Mouse (Mus musculus): ENCODE data around the gene Eda. TPM values are rescaled to one million over a fixed set of nuclear protein-coding genes. Genes with fewer than 3 reads are reported as not detected.

Eda gene
- total RNA-seq, 1 experiment, result 2.5 TPM

- H3K9ac ChIP-seq (ENCODE audit: insufficient read depth, low read depth, low read length, poor library complexity, severe bottlenecking), result no peak overlapping the region
- H3K36me3 ChIP-seq (ENCODE audit: control insufficient read depth, insufficient read depth, low read length, poor library complexity, severe bottlenecking), result no peaks in the 10 kb centered on the region
- no peak overlapping the region for H3K27ac ChIP-seq (ENCODE audit: insufficient read depth, low read depth, low read length, poor library complexity, severe bottlenecking)
- DNase-seq (ENCODE audit: low read depth, low spot score), result no peak
- no peak overlapping the region for H3K4me3 ChIP-seq (ENCODE audit: insufficient read depth in 1 of 2, low read depth in 1 of 2, low read length in 2 of 2, poor library complexity in 1 of 2, severe bottlenecking in 1 of 2)
- in situ Hi-C loops (cut with MboI; ENCODE audit: low sequenced_read_pairs in 2 of 2, unreplicated experiment in 2 of 2), result no loop called here
- TF ChIP-seq HCFC1 (IDR thresholded peaks at IDR 0.05; ENCODE audit: borderline replicate concordance, insufficient read depth, low read length) (no peak), CHD2 (IDR thresholded peaks at IDR 0.05; ENCODE audit: low read depth, low read length) (no peak), ZC3H11A (IDR thresholded peaks at IDR 0.05; ENCODE audit: borderline replicate concordance, low read depth, low read length) (no peak), MAFK (IDR thresholded peaks at IDR 0.05; ENCODE audit: insufficient read depth, low read depth, low read length) (no peak), ZNF384 (IDR thresholded peaks at IDR 0.05; ENCODE audit: low read depth, low read length) (no peak)
- H3K4me1 ChIP-seq (ENCODE audit: control insufficient read depth in 2 of 2, insufficient read depth in 2 of 2, low read length in 2 of 2, poor library complexity in 1 of 2), result no peaks in the 10 kb centered on the region
- no peaks in the 10 kb centered on the region for H3K9me3 ChIP-seq (ENCODE audit: control insufficient read depth, insufficient read depth, low read depth, low read length)
These were observed 418.9 kb downstream of the Eda start for GRCm38 (mm10) chrX:100394223-100394861.

- no peaks in the 10 kb centered on the region for H3K36me3 ChIP-seq (ENCODE audit: control insufficient read depth, insufficient read depth, low read length, poor library complexity, severe bottlenecking)
- no peak overlapping the region for H3K9ac ChIP-seq (ENCODE audit: insufficient read depth, low read depth, low read length, poor library complexity, severe bottlenecking)
- in situ Hi-C loops (cut with MboI; ENCODE audit: low sequenced_read_pairs in 2 of 2, unreplicated experiment in 2 of 2), result no loop called here
- DNase-seq (ENCODE audit: low read depth, low spot score), result no peak
- no peak overlapping the region for H3K4me3 ChIP-seq (ENCODE audit: insufficient read depth in 1 of 2, low read depth in 1 of 2, low read length in 2 of 2, poor library complexity in 1 of 2, severe bottlenecking in 1 of 2)
- no peaks in the 10 kb centered on the region for H3K4me1 ChIP-seq (ENCODE audit: control insufficient read depth in 2 of 2, insufficient read depth in 2 of 2, low read length in 2 of 2, poor library complexity in 1 of 2)
- TF ChIP-seq CHD2 (IDR thresholded peaks at IDR 0.05; ENCODE audit: low read depth, low read length) (no peak), ZC3H11A (IDR thresholded peaks at IDR 0.05; ENCODE audit: borderline replicate concordance, low read depth, low read length) (no peak), MAFK (IDR thresholded peaks at IDR 0.05; ENCODE audit: insufficient read depth, low read depth, low read length) (no peak)
- no peaks in the 10 kb centered on the region for H3K9me3 ChIP-seq (ENCODE audit: control insufficient read depth, insufficient read depth, low read depth, low read length)
- no peak overlapping the region for H3K27ac ChIP-seq (ENCODE audit: insufficient read depth, low read depth, low read length, poor library complexity, severe bottlenecking)
These were observed 419.6 kb downstream of the Eda start for GRCm38 (mm10) chrX:100395026-100395425.

- Histone ChIP-seq H3K9ac (ENCODE audit: insufficient read depth, low read depth, low read length, poor library complexity, severe bottlenecking) (no peak overlapping the region), H3K36me3 (ENCODE audit: control insufficient read depth, insufficient read depth, low read length, poor library complexity, severe bottlenecking) (no peaks in the 10 kb centered on the region), H3K27ac (ENCODE audit: insufficient read depth, low read depth, low read length, poor library complexity, severe bottlenecking) (no peak overlapping the region), H3K9me3 (ENCODE audit: control insufficient read depth, insufficient read depth, low read depth, low read length) (no peaks in the 10 kb centered on the region), H3K4me1 (ENCODE audit: control insufficient read depth in 2 of 2, insufficient read depth in 2 of 2, low read length in 2 of 2, poor library complexity in 1 of 2) (no peaks in the 10 kb centered on the region), H3K4me3 (ENCODE audit: insufficient read depth in 1 of 2, low read depth in 1 of 2, low read length in 2 of 2, poor library complexity in 1 of 2, severe bottlenecking in 1 of 2) (no peak overlapping the region)
- no peak for TF ChIP-seq CHD2 (IDR thresholded peaks at IDR 0.05; ENCODE audit: low read depth, low read length)
- no peak for TF ChIP-seq HCFC1 (IDR thresholded peaks at IDR 0.05; ENCODE audit: borderline replicate concordance, insufficient read depth, low read length)
- TF ChIP-seq ZNF384 (IDR thresholded peaks at IDR 0.05; ENCODE audit: low read depth, low read length), result no peak
- no peak for TF ChIP-seq ZC3H11A (IDR thresholded peaks at IDR 0.05; ENCODE audit: borderline replicate concordance, low read depth, low read length)
- TF ChIP-seq MAFK (IDR thresholded peaks at IDR 0.05; ENCODE audit: insufficient read depth, low read depth, low read length), result no peak
- in situ Hi-C loops (cut with MboI; ENCODE audit: low sequenced_read_pairs in 2 of 2, unreplicated experiment in 2 of 2), result no loop called here
- DNase-seq (ENCODE audit: low read depth, low spot score), result no peak
These were observed 425.5 kb downstream of the Eda start for GRCm38 (mm10) chrX:100400900-100401299.

DNA sequence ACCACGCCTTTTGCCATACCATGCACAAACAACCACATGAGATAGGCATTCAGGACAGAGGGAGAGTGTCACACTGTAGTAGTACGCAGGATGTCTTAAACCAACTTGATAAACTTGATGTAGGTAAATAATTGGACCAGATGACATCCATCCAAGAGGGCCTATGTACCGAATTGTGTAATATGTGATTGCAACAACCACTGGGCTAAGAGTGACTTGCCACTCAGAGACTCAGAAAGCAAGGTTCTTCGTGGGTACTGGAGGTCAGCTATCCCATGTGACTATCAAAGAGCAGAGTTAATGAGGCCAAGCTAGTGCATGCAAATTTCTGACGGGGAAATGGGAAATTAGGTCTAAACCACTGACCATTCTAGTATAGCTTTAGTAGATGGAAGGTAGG lies 426.3 kb downstream of the Eda start:
- DNase-seq (ENCODE audit: low read depth, low spot score), result no peak
- Histone ChIP-seq H3K27ac (ENCODE audit: insufficient read depth, low read depth, low read length, poor library complexity, severe bottlenecking) (no peak overlapping the region), H3K9me3 (ENCODE audit: control insufficient read depth, insufficient read depth, low read depth, low read length) (no peaks in the 10 kb centered on the region), H3K4me3 (ENCODE audit: insufficient read depth in 1 of 2, low read depth in 1 of 2, low read length in 2 of 2, poor library complexity in 1 of 2, severe bottlenecking in 1 of 2) (no peak overlapping the region), H3K36me3 (ENCODE audit: control insufficient read depth, insufficient read depth, low read length, poor library complexity, severe bottlenecking) (no peaks in the 10 kb centered on the region), H3K9ac (ENCODE audit: insufficient read depth, low read depth, low read length, poor library complexity, severe bottlenecking) (no peak overlapping the region), H3K4me1 (ENCODE audit: control insufficient read depth in 2 of 2, insufficient read depth in 2 of 2, low read length in 2 of 2, poor library complexity in 1 of 2) (no peaks in the 10 kb centered on the region)
- TF ChIP-seq HCFC1 (IDR thresholded peaks at IDR 0.05; ENCODE audit: borderline replicate concordance, insufficient read depth, low read length) (no peak), ZNF384 (IDR thresholded peaks at IDR 0.05; ENCODE audit: low read depth, low read length) (no peak), ZC3H11A (IDR thresholded peaks at IDR 0.05; ENCODE audit: borderline replicate concordance, low read depth, low read length) (no peak)
- in situ Hi-C loops (cut with MboI; ENCODE audit: low sequenced_read_pairs in 2 of 2, unreplicated experiment in 2 of 2), result no loop called here

- Histone ChIP-seq H3K9me3 (ENCODE audit: control insufficient read depth, insufficient read depth, low read depth, low read length) (no peaks in the 10 kb centered on the region), H3K27ac (ENCODE audit: insufficient read depth, low read depth, low read length, poor library complexity, severe bottlenecking) (no peak overlapping the region), H3K4me1 (ENCODE audit: control insufficient read depth in 2 of 2, insufficient read depth in 2 of 2, low read length in 2 of 2, poor library complexity in 1 of 2) (no peaks in the 10 kb centered on the region; a peak in 1 of 4 replicates), H3K4me3 (ENCODE audit: insufficient read depth in 1 of 2, low read depth in 1 of 2, low read length in 2 of 2, poor library complexity in 1 of 2, severe bottlenecking in 1 of 2) (no peak overlapping the region), H3K36me3 (ENCODE audit: control insufficient read depth, insufficient read depth, low read length, poor library complexity, severe bottlenecking) (no peaks in the 10 kb centered on the region), H3K9ac (ENCODE audit: insufficient read depth, low read depth, low read length, poor library complexity, severe bottlenecking) (no peak overlapping the region)
- no peak for DNase-seq (ENCODE audit: low read depth, low spot score)
- no peak for TF ChIP-seq CHD2 (IDR thresholded peaks at IDR 0.05; ENCODE audit: low read depth, low read length)
- in situ Hi-C loops (cut with MboI; ENCODE audit: low sequenced_read_pairs in 2 of 2, unreplicated experiment in 2 of 2), result no loop called here
These were observed 433.8 kb downstream of the Eda start for GRCm38 (mm10) chrX:100409245-100409644.
